Mouse (Mus musculus): ENCODE data around the gene Zfp574.

DNA sequence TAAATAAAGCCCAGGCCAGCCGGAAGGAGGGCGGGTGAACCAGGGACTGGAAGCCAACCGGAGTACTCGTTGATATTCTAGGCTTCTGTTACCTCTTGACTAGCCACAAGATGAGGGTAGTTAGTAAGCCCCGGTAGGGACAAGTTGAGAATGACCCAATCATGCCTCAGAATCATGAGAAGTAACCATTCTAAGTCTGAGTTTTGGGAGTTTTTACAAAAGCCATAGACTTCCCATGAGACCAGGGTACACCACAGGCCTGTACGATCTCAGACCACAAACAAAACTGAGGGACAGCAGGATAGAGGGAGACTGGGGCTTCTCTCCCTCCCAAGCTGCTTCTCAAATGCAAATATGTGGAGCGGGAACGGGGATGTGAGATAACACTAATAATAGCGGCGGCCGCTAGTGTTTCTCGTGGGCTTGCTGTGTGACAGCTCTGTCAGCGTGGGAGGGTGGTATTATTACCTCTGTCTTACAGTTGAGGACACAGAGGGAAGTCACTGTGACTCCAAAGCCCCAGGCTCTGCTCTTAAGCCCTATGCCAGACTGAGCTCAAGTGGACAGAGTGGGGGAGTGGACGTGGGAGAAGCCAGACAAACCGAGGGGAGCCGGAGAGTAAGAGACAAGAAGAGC, 23.0 kb upstream of the Zfp574 start:
- TF ChIP-seq CTCF (IDR thresholded peaks at IDR 0.05; ENCODE audit: extremely low read depth, insufficient read depth, insufficient read length, insufficient replicate concordance) = no peak
- no peak for TF ChIP-seq POLR2A (IDR thresholded peaks at IDR 0.05; ENCODE audit: low read depth, low read length)
